Mouse (Mus musculus): ENCODE data around the gene Grifin. TPM values are rescaled to one million over a fixed set of nuclear protein-coding genes. Genes with fewer than 3 reads are reported as not detected.

Grifin gene
- polyA plus RNA-seq, 1 experiment: not detected

Other genes with a start within 250 kb of the Grifin start
- gene Mad1l1, start 243.5 kb downstream of the Grifin start, polyA plus RNA-seq (2012; rRNA removed): 16.8 and 19.7 TPM in 2 replicates
- gene Nudt1, start 243.4 kb downstream of the Grifin start, polyA plus RNA-seq (2012; rRNA removed): 18.9 and 20.9 TPM in 2 replicates
- 7.6 and 8.3 TPM in 2 replicates for gene Mrm2, start 233.2 kb downstream of the Grifin start, polyA plus RNA-seq (2012; rRNA removed)
- 8.8 and 8.9 TPM in 2 replicates for gene Snx8, start 175.8 kb downstream of the Grifin start, polyA plus RNA-seq (2012; rRNA removed)
- 85.5 and 96.5 TPM in 2 replicates for gene Eif3b, start 145.7 kb downstream of the Grifin start, polyA plus RNA-seq (2012; rRNA removed)
- gene Gm4869, start 119.4 kb downstream of the Grifin start, polyA plus RNA-seq (2012; rRNA removed): 0.03 TPM in 1 of 2 replicates, not detected in the other
- 13.1 and 16.8 TPM in 2 replicates for gene Chst12, start 59.5 kb downstream of the Grifin start, polyA plus RNA-seq (2012; rRNA removed)
- gene Lfng, start 42.2 kb upstream of the Grifin start, polyA plus RNA-seq (2012; rRNA removed): 32.6 and 32.8 TPM in 2 replicates
- gene Ttyh3, start 84.0 kb upstream of the Grifin start, polyA plus RNA-seq (2012; rRNA removed): 40.8 and 52.7 TPM in 2 replicates
- 6.7 and 7.7 TPM in 2 replicates for gene Iqce, start 137.3 kb upstream of the Grifin start, polyA plus RNA-seq (2012; rRNA removed)
- 11.0 and 16.6 TPM in 2 replicates for gene Brat1, start 139.9 kb upstream of the Grifin start, polyA plus RNA-seq (2012; rRNA removed)
- gene Amz1, start 159.1 kb upstream of the Grifin start, polyA plus RNA-seq (2012; rRNA removed): 3.7 and 4.2 TPM in 2 replicates

Measured in large intestine, adult 2 months (tissue).